Mouse (Mus musculus) forebrain, embryonic 11.5 days (tissue): ENCODE results near the gene Racgap1. TPM values are rescaled to one million over a fixed set of nuclear protein-coding genes. Genes with fewer than 3 reads are reported as not detected.

ENCODE experiments used
- ATAC-seq: fragments of 200-750 bp; cut with Nextera tagmentation; replicated peaks from 2 replicates; pipeline ENCODE4 v1.8.0; 2017; ENCODE audit warnings: moderate TSS enrichment; ENCODE audit not compliant: low FRiP score
- DNase-seq: peaks from one replicate; pipeline ENCODE4 v3.0.0-alpha.2; 2017; ENCODE audit warnings: low spot score
- H3K27ac ChIP-seq: fragments of 300-500 bp; sonication (generic); 2 replicates; pipeline ENCODE4 v1.5.1; 2014; ENCODE audit warnings: low read depth, low read length
- H3K27me3 ChIP-seq: fragments of 300-500 bp; sonication (generic); 2 replicates; pipeline ENCODE4 v1.6.1; 2014; ENCODE audit warnings: mild to moderate bottlenecking, low read length, mixed read lengths; ENCODE audit not compliant: control insufficient read depth, insufficient read depth
- H3K36me3 ChIP-seq: fragments of 300-500 bp; sonication (generic); 2 replicates; pipeline ENCODE4 v1.6.1; 2014; ENCODE audit warnings: mild to moderate bottlenecking, low read length, moderate library complexity, mixed read lengths; ENCODE audit not compliant: control insufficient read depth, insufficient read depth
- H3K4me1 ChIP-seq: fragments of 300-500 bp; sonication (generic); replicated peaks from 2 replicates; pipeline ENCODE4 v1.6.1; 2014; ENCODE audit warnings: low read length, mixed read lengths; ENCODE audit not compliant: control insufficient read depth, insufficient read depth
- H3K4me2 ChIP-seq: fragments of 300-500 bp; sonication (generic); 2 replicates; pipeline ENCODE4 v1.6.1; 2014; ENCODE audit warnings: low read depth, mild to moderate bottlenecking, low read length, moderate library complexity, mixed read lengths; ENCODE audit not compliant: severe bottlenecking
- H3K4me3 ChIP-seq: fragments of 300-500 bp; sonication (generic); 2 replicates; pipeline ENCODE4 v1.5.1; 2014; ENCODE audit warnings: low read depth, low read length
- H3K9ac ChIP-seq: fragments of 300-500 bp; sonication (generic); 2 replicates; pipeline ENCODE4 v1.6.1; 2014; ENCODE audit warnings: low read length
- H3K9me3 ChIP-seq: fragments of 300-500 bp; sonication (generic); 2 replicates; pipeline ENCODE4 v1.6.1; 2016; ENCODE audit warnings: low read length, mixed read lengths; ENCODE audit not compliant: control insufficient read depth
- WGBS: fragments of 180-500 bp; shearing (Covaris S2); extraction: QIAGEN DNeasy Blood & Tissue Kit; methylation state at CpG from one replicate; pipeline ENCODE4 v1.1.7; 2014; 5-methylcytosine and 5-hydroxymethylcytosine counted together
- polyA plus RNA-seq: library from polyadenylated mRNA; unstranded; fragments of >200 nt; fragmentation: Nextera tagmentation; extraction: Ambion mirVana; gene quantifications from 2 replicates; pipeline ENCODE4 v1.2.1, GENCODE M21; 2014

Gene Racgap1
- polyA plus RNA-seq, 1 experiment from 2014 or later = 217 TPM

DNA sequence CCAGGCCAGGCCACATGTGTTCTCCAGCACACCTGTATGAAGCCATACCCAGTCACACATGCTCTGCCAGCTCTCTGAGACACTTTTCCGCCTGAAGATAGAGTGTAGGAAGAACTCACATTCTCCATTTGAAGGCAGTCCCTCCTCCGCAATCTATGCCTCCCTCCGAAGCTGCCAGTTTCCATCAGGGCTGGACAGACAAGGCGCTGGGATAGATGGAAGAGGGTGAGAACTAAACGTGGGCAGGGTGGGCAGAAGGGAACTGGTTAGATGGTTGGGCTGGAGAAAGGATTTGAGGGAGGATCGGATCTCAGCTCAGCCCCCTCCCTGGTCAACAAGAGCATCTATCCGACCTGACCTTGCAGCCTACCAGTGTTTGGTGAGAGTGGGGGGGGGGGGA is 54.6 kb downstream of the Racgap1 start:
- Histone ChIP-seq H3K4me1 (peaks cover 6% of the 10 kb centered on the region; the same call in 1 of the 2 replicates), H3K27ac (no peak overlapping the region), H3K4me3 (no peak overlapping the region), H3K9me3 (no peaks in the 10 kb centered on the region), H3K27me3 (peaks cover 25% of the 10 kb centered on the region), H3K4me2 (no peak overlapping the region), H3K9ac (no peak overlapping the region), H3K36me3 (no peaks in the 10 kb centered on the region)
- DNase-seq (no peak), ATAC-seq (no peak)
- 54% methylated on average over 7 of the region's 7 CpGs for WGBS

DNA sequence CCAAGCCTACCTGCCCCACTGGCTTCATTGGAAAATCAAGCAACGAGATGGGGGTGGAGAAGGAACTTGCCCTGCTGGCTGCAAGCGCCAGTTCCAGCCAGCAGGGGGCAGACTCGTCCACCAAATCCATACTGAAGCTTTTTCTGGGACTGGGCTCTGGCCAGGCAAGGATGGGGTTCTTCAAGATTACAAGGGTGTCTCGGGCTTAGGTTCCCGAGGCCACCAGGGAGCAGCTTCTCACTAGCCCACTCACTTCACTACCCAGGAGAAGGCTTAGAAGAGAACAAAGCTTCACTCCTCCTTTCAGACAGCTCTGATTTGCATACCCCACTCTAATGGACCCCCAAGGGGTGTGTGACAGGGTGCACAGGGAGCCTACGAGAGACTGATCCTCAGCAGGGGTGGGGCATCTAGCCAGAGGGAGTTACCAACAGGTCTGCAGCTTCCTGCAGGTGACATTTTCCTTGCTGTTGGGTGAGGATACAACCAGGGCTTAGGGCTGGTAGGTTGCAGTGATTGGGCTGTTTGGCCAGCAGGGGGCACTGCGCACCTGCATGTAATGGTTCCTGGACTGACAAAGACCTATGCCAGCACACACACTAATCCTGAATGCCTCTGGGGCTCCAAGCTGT is 55.3 kb downstream of the Racgap1 start:
- no peak overlapping the region for H3K9ac ChIP-seq
- peaks cover 32% of the 10 kb centered on the region for H3K27me3 ChIP-seq

DNA sequence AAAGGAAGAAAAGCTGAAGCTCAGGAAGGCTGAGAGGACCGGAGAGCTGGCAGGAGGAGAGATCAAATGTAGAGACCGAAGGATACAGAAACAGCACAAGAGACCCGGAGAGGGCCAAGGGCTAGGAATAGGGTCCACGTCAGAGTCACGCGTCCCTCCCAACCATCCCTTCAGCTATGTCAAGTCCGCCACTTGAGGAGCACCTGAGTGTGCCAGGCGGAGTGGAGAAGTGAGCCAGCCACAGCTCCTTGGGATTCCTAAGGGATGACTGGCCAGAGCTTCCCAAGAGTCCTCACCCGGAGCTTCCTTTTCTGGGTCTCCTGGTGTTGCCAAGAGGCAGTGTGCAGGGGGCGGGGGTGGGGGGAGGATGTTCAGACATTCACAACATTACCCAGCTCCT is 56.5 kb downstream of the Racgap1 start:
- H3K9ac ChIP-seq = no peak overlapping the region
- H3K27ac ChIP-seq = no peak overlapping the region
- H3K36me3 ChIP-seq = no peaks in the 10 kb centered on the region
- ATAC-seq (no peak), DNase-seq (no peak)
- H3K4me1 ChIP-seq = peaks cover 12% of the 10 kb centered on the region; the same call in 1 of the 2 replicates
- no peak overlapping the region for H3K4me3 ChIP-seq
- 81% methylated on average over 10 of the region's 10 CpGs for WGBS
- H3K27me3 ChIP-seq = peaks cover 44% of the 10 kb centered on the region
- H3K4me2 ChIP-seq = no peak overlapping the region
- no peaks in the 10 kb centered on the region for H3K9me3 ChIP-seq

More for the DNA sequence above, 55.3 kb downstream of the Racgap1 start:
- Histone ChIP-seq H3K9me3 (no peaks in the 10 kb centered on the region), H3K4me3 (no peak overlapping the region), H3K27ac (no peak overlapping the region), H3K4me2 (0 out of 2 replicates have a peak overlapping the region, but pooled peaks have one; percentile 5), H3K36me3 (no peaks in the 10 kb centered on the region), H3K4me1 (peaks cover 6% of the 10 kb centered on the region; the same call in 1 of the 2 replicates)
- ATAC-seq = peak; percentile 88
- peak; percentile 93 for DNase-seq
- WGBS = under 1% methylated on average over 7 of the region's 7 CpGs

DNA sequence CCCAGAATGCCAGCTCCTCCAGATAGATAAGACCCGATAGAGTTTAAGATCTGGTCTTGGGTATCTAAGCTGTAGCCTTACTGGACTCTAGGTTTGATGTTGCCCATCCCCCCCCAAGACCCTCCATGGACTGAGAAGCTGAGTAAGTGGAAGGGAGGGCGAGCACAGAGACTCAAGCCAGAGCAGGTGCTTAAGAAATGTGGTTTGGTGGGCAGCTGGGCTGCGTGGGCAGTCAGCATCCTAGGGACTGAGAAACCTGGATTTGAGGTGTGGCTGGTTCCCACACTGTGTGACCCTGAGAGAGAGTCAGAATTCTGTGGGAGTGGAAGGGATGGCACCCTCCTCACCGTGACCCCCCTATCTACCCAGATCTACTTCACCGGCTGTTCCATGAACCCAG is 58.6 kb downstream of the Racgap1 start:
- DNase-seq = no peak
- no peak for ATAC-seq
- H3K4me3 ChIP-seq = no peak overlapping the region
- H3K4me1 ChIP-seq = 0 out of 2 replicates have a peak, but pooled peaks cover 9% of the 10 kb centered on the region
- no peak overlapping the region for H3K4me2 ChIP-seq
- no peak overlapping the region for H3K9ac ChIP-seq
- H3K9me3 ChIP-seq = no peaks in the 10 kb centered on the region
- H3K36me3 ChIP-seq = no peaks in the 10 kb centered on the region
- peaks cover 62% of the 10 kb centered on the region for H3K27me3 ChIP-seq
- H3K27ac ChIP-seq = no peak overlapping the region
- 82% methylated on average over 5 of the region's 5 CpGs for WGBS

DNA sequence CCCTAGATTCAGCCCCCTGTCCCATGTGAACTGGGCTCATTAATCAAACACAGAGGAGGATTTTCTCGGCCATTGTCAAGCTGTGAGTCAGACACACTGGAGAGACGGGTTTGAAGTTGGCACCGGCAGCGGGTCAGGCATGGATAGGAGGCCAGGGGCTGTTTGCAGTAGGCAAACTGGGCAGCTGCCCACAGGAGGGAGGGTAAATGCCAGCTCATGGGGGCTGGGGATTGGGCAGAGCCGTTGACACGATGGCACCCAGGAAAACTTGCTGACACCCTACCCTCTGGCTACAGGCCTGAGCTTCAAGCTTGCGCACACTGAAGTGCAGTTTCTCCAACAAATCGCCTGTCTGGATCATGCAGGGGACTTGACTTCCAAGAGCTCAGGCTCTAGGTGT is 59.3 kb downstream of the Racgap1 start:
- no peak for DNase-seq
- 71% methylated on average over 8 of the region's 8 CpGs for WGBS
- Histone ChIP-seq H3K9me3 (no peaks in the 10 kb centered on the region), H3K4me2 (no peak overlapping the region), H3K27ac (no peak overlapping the region), H3K4me3 (no peak overlapping the region), H3K9ac (no peak overlapping the region), H3K27me3 (peaks cover 64% of the 10 kb centered on the region), H3K36me3 (no peaks in the 10 kb centered on the region), H3K4me1 (0 out of 2 replicates have a peak, but pooled peaks cover 9% of the 10 kb centered on the region)
- ATAC-seq = no peak

DNA sequence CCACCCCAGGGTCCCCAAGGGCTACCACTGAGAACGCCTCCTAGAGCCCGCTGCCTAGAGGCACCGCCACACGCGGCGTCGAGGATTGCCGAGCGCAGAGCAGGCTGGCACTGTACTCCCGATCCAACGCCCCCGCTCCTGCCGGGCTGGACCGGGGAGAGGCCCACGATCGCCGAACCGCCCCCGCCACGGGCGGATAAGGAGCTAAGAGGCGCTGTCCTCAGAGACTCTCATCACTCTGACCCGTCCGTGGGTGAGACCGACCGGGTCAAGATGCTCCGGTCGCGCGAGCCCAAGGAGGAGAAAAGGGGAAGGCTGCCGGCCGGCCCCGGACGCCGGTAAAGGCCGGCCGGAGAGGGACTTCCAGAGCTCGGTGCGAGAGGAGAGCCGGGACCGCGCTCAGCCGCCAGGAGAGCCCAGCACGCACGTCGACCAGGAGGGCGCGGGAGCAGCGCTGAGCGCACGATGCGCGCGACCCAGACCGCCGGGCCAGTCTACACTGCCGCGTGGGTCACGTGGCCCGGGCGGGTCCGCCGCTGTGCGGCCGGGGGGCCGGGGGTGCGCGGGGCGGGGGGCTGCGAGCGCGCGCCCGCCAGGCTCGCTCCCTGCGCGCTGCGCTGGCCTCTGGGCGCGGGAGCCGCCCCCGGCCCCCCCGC is 60.9 kb downstream of the Racgap1 start, which contains the start of gene Aqp5:
Gene Aqp5 (plus strand): TSS at position 354 of the 656 bp plus-strand sequence.
- WGBS = 1% methylated on average over 74 of the region's 83 CpGs
- Histone ChIP-seq H3K4me1 (0 out of 2 replicates have a peak, but pooled peaks cover 6% of the 10 kb centered on the region), H3K27me3 (peaks cover 73% of the 10 kb centered on the region), H3K4me3 (peak within 1 kb of the TSS; percentile 36), H3K27ac (no peak within 1 kb of the TSS), H3K4me2 (peak within 1 kb of the TSS; percentile 46), H3K36me3 (no peaks in the 10 kb centered on the region), H3K9ac (no peak within 1 kb of the TSS), H3K9me3 (no peaks in the 10 kb centered on the region)
- ATAC-seq (no peak; the same call in 1 of the 2 replicates), DNase-seq (no peak)

DNA sequence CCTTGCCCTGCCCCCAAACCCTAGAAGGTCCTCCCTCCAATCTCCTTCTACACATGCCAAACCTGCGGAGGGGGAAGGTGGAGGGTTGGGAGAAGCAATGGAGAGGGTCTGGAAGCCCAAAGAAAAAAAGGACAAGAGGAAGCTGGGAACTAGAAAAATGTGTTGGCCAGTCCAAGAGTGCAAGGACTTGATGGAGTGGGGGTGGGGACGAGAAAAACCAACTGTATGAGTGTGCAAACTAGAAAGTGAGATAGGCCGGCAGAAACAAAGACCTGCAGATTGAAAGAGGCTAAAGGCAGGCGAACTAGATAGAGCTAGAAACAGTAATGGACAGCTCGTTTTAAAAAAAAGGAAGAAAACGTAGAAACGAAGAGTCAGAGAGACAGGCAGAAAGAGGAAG is 61.8 kb downstream of the Racgap1 start:
- Histone ChIP-seq H3K9me3 (no peaks in the 10 kb centered on the region), H3K4me1 (peaks cover 10% of the 10 kb centered on the region), H3K27me3 (peaks cover 81% of the 10 kb centered on the region), H3K4me2 (no peak overlapping the region), H3K36me3 (no peaks in the 10 kb centered on the region), H3K27ac (no peak overlapping the region), H3K4me3 (no peak overlapping the region), H3K9ac (no peak overlapping the region)
- DNase-seq (no peak), ATAC-seq (no peak)
- 13% methylated on average over 7 of the region's 7 CpGs for WGBS

DNA sequence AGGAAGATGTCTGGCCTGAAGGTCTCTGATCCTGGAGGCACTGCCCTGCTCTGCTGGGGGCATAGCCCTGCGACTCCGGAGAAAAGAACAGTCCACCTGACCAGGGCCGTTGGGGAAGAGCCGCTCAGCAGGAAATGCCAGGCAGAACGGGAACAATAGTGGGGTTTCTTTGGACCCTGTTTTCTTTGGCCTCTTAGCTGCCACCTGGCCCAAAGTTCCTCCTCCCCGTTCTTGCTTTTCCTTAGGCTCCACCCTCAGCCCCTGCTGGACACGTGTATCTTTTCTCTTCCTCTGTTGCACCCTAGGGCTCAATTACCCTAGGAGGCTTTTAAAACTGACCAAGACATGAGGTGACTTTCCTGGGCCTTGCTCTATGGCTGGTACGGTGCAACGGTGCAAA is 62.2 kb downstream of the Racgap1 start:
- DNase-seq (no peak), ATAC-seq (no peak)
- Histone ChIP-seq H3K9me3 (no peaks in the 10 kb centered on the region), H3K4me3 (no peak overlapping the region), H3K4me1 (peaks cover 12% of the 10 kb centered on the region), H3K9ac (no peak overlapping the region), H3K4me2 (no peak overlapping the region), H3K27me3 (peaks cover 83% of the 10 kb centered on the region), H3K27ac (no peak overlapping the region), H3K36me3 (no peaks in the 10 kb centered on the region)
- WGBS = under 1% methylated on average over 9 of the region's 9 CpGs
